Mouse (Mus musculus) right cerebral cortex, postnatal 10 days (tissue): ENCODE results near the gene Cep70.

Source experiments
- DNase-seq, 2 experiments: peaks; one replicate each; pipeline ENCODE4 v3.0.0; 2021; ENCODE audit warnings: low spot score in 2 of 2

Cep70 gene

DNA sequence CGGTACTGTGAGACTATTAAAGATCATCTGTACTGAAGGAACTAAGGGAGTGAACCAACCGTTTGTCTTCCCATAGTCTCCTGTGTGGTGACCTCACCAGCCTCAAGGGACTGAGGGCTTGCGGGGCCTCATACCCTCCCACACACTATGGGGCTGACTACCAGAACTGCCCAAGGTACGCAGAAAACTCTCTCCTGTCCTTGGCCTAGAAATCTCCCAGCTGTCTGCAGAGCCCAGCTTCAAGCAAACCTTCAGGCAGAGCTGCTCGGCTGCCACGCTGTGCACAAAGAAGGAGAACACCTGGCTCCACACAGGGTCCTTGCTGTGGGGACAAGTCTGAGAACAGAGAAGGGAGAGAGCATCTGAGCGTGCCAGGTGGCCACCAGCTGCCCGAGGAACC is 76.8 kb downstream of the Cep70 start:
- no peak for DNase-seq

DNA sequence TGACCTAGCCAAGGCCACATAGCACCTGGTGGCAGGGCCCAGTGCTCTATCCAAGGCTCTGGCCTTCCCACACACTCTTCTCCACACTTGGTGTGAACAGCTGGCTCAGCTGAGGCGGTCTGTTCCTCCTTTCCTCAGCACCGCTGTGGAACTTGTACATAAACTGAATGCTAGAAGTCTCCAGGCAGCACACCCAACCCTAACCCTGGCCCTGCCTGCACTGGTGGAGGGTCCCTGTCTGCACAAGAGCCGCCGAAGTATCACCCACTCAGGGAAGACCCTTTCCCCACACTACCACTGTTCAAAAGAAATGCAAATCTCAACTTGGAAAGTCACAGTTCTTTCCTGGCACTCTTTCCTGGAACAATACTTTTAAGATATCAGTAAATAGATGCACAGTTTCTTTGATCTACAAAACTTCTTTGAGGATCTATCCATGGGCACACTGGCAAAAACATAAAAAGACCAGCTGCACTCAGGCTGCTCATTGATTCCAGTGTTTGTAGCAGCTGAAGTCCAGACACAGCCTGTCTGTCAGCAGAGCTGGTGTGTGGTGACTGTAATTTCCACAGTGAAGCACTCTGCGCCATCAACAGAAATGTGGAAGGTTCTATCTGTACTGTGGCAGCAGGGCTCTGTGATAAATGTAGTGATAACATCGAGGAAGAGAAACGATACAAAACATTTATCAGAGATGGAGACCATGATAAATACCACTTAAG is 82.2 kb downstream of the Cep70 start:
- no peak for DNase-seq

DNA sequence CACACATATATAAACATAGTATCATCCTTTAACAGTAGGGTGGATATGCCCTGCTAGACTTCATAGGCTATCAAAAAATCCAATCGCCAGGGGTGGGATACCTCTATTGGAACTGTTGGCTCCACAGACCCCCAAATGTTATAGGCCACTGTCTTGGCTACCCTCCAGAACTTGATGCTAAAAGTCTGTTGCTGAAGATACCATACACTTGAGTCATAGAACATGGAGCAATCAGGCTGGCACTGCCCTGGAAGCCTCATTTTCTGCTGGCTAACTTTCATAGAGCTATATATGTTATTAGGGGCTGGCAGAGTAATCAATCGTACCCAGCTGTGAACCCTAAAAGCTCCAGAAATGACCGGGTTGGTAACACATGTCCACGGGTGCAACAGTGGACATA is 82.8 kb downstream of the Cep70 start:
- DNase-seq, result no peak

DNA sequence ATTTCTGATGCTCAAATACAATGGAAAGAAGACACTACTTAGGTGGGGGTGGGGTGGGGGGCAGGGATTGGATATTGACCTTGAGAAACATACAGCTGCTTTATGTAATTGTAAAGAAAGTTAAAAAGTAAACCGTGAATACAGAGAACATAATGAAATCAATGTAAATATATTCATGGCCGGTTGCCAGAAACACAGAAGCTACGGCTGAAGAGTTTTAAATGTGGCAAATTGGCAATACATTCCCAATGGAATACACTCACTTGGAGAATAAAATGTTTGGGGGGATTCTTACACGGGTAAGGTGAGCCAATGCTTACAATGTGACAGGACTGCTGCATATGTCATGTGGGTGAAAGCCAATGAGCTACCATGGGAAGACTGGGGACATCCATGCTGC is 83.7 kb downstream of the Cep70 start:
- DNase-seq, result no peak

GRCm38 (mm10) chr9:99336538-99336937 is 93.4 kb downstream of the Cep70 start:
- DNase-seq, result no peak

- DNase-seq, result no peak
These were observed 95.1 kb downstream of the Cep70 start for GRCm38 (mm10) chr9:99338293-99338692.

DNA sequence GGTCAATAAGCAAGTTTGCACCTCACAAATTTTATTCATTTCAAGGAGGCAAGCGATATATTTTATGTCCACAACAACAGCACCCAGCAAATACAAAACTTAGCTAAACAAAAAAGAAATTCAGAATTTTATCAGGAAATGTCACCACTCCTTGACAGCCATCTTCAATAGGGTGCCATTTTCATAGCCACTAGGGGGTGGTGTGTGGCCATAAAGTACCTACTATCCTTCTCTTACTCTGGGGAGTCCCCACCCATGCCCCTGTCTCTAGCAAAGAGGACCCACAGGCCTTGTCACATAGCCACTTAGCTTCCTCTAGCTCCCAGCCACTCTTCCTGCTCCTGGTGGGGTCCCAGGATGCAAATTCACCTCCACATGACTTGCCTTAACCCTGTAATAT is 96.0 kb downstream of the Cep70 start:
- no peak for DNase-seq

GRCm38 (mm10) chr9:99340126-99340525 is 97.0 kb downstream of the Cep70 start:
- no peak for DNase-seq

DNA sequence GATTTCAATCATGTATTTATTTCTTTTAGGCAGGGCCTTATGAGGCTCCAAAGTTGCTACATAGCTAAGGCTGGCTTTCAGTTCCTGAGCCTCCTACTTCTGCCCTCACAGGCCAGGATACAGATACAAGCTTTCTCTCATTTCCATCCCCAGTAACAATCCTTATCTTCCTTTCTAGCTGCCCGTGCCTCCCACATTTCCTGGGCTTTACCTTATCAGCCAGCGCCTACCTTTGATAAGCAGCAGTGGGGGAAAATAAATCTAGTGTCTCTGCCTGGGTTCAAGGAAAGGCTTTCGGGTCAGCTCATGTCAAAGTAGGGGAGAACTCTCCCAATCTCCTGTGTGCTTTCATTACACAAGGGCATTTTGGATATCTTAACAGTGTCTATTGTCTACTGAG is 98.4 kb downstream of the Cep70 start:
- no peak for DNase-seq

GRCm38 (mm10) chr9:99345351-99345792 is 102.2 kb downstream of the Cep70 start:
- DNase-seq, result peak; percentile 83 to 90
